ENCODE assay signal across 9 mouse cellular contexts in genomic region chr5:77245787-77246671, GRCm38 (mm10). TPM values are rescaled to one million over a fixed set of nuclear protein-coding genes. Genes with fewer than 3 reads are reported as not detected.
DNase-seq lines count a peak whose midpoint lies in the region; ATAC-seq and TF ChIP-seq lines count a peak whose summit lies in the region.
"Had no signal": no experiment of that assay in that cellular context is flagged by ENCODE, and none has a peak within 500 bp of the region (broad histone marks: within the 10 kb centered on the region; RNA-seq: fewer than 3 reads in every experiment).

No protein-coding gene starts in this region.

- H3K9ac ChIP-seq in limb, embryonic 11.5 days (ENCODE audit: low read length), result peak overlapping the region; percentile 34; the same call in 1 of the 2 replicates
- no peak overlapping the region for H3K9ac ChIP-seq in midbrain, embryonic 12.5 days (replicated peaks)

- no peak for TF ChIP-seq CTCF in cerebellum, adult 2 months (IDR thresholded peaks at IDR 0.05; ENCODE audit: borderline replicate concordance, insufficient read depth, low read depth, low read length)
- no peak for TF ChIP-seq CTCF in brain, embryonic 14.5 days (IDR thresholded peaks at IDR 0.05; ENCODE audit: borderline replicate concordance, extremely low read depth, insufficient read depth, insufficient read length)

- 22% methylated on average over 26 of the region's 26 CpGs for WGBS in cerebellum, adult 2 months
- WGBS in limb, embryonic 11.5 days, result 30% methylated on average over 26 of the region's 26 CpGs
- 26% methylated on average over 26 of the region's 26 CpGs for WGBS in midbrain, embryonic 12.5 days

- DNase-seq in cerebellum, adult 2 months, result peak in 1 of 2 experiments; percentile 9
- no peak for DNase-seq in cerebellum, postnatal 14 days
- DNase-seq in brain, embryonic 14.5 days (ENCODE audit: low read depth), result peak; percentile 77
- peak; percentile 15 for DNase-seq in heart, postnatal 4 days
- DNase-seq in limb, embryonic 11.5 days (ENCODE audit: low spot score), result peak; percentile 67
- DNase-seq in thymus, postnatal 25 days, result peak; percentile 22
- no peak for DNase-seq in layer of hippocampus, postnatal 10 days (ENCODE audit: low spot score in 2 of 2)

- no peaks in the 10 kb centered on the region for H3K9me3 ChIP-seq in limb, embryonic 11.5 days (ENCODE audit: control insufficient read depth, low read length)
- H3K9me3 ChIP-seq in midbrain, embryonic 12.5 days, result no peaks in the 10 kb centered on the region

- peak; percentile 76; the same call in 1 of the 2 replicates for ATAC-seq in limb, embryonic 11.5 days (ENCODE audit: insufficient number of reproducible peaks, low FRiP score, low TSS enrichment, low read depth)
- peak; percentile 76 for ATAC-seq in midbrain, embryonic 12.5 days (ENCODE audit: low FRiP score, low read depth)

- no peaks in the 10 kb centered on the region; the same call in 1 of the 2 replicates for H3K27me3 ChIP-seq in cerebellum, adult 2 months (ENCODE audit: control insufficient read depth, insufficient read depth, low read length)
- no peaks in the 10 kb centered on the region for H3K27me3 ChIP-seq in limb, embryonic 11.5 days (ENCODE audit: control insufficient read depth, insufficient read depth, low read length)
- H3K27me3 ChIP-seq in midbrain, embryonic 12.5 days, result no peaks in the 10 kb centered on the region

- H3K4me3 ChIP-seq in cerebellum, adult 2 months (replicated peaks; ENCODE audit: insufficient read depth, low read depth, low read length), result peak overlapping the region; percentile 15
- peak overlapping the region; percentile 10 for H3K4me3 ChIP-seq in limb, embryonic 11.5 days (ENCODE audit: low read depth, low read length)
- H3K4me3 ChIP-seq in midbrain, embryonic 12.5 days, result peak overlapping the region; percentile 15; the same call in 1 of the 2 replicates

- H3K4me1 ChIP-seq in cerebellum, adult 2 months (ENCODE audit: control insufficient read depth, insufficient read depth, low read length), result peaks cover 3% of the 10 kb centered on the region; the same call in 1 of the 2 replicates
- H3K4me1 ChIP-seq in limb, embryonic 11.5 days (ENCODE audit: control insufficient read depth, insufficient read depth, low read length), result 0 out of 2 replicates have a peak, but pooled peaks cover 3% of the 10 kb centered on the region
- H3K4me1 ChIP-seq in midbrain, embryonic 12.5 days, result peaks cover 15% of the 10 kb centered on the region

- no peak overlapping the region for H3K27ac ChIP-seq in cerebellum, adult 2 months (ENCODE audit: insufficient read depth, low read length)
- H3K27ac ChIP-seq in limb, embryonic 11.5 days (replicated peaks; ENCODE audit: low read depth, low read length), result 0 out of 2 replicates have a peak overlapping the region, but pooled peaks have one; percentile 21
- 0 out of 2 replicates have a peak overlapping the region, but pooled peaks have one; percentile 39 for H3K27ac ChIP-seq in midbrain, embryonic 12.5 days (replicated peaks)

- no peaks in the 10 kb centered on the region for H3K36me3 ChIP-seq in limb, embryonic 11.5 days (ENCODE audit: control insufficient read depth, insufficient read depth, low read length)
- no peaks in the 10 kb centered on the region for H3K36me3 ChIP-seq in midbrain, embryonic 12.5 days

- TF ChIP-seq POLR2A in cerebellum, adult 2 months (IDR thresholded peaks at IDR 0.05; ENCODE audit: borderline replicate concordance, insufficient read depth, low read length), result no peak
- no peak for TF ChIP-seq POLR2A in brain, embryonic 14.5 days (IDR thresholded peaks at IDR 0.05; ENCODE audit: borderline replicate concordance, extremely low read depth, insufficient read depth, insufficient read length, poor library complexity, severe bottlenecking)

- peak overlapping the region; percentile 34 for H3K4me2 ChIP-seq in limb, embryonic 11.5 days (ENCODE audit: low read depth, severe bottlenecking)
- peak overlapping the region; percentile 41 for H3K4me2 ChIP-seq in midbrain, embryonic 12.5 days (replicated peaks)

RNA-seq across cellular contexts. Expression of gene Rest, which starts 19.3 kb away (rescaled TPM):
- 2.9 and 3.2 TPM in 2 replicates for polyA plus RNA-seq in cerebellum, adult 2 months (2012; rRNA removed)
- 7.0 and 8.8 TPM in 2 replicates for polyA plus RNA-seq in brain, embryonic 14.5 days (2012; rRNA removed)
- 10 to 100 TPM; 33.2 to 34.3 TPM for total RNA-seq in heart, postnatal 4 days (2021)
- 58.0 and 59.1 TPM in 2 replicates for polyA plus RNA-seq in limb, embryonic 11.5 days (2014; fragmentation: Nextera tagmentation; extraction: Ambion mirVana)
- 19.4 and 20.5 TPM in 2 replicates for polyA plus RNA-seq in midbrain, embryonic 12.5 days (2016; fragmentation: Nextera tagmentation; extraction: Ambion mirVana)
- 1 to 10 TPM; 6.0 to 6.1 TPM for total RNA-seq in layer of hippocampus, postnatal 10 days (2021)

RNA-seq across cellular contexts. Expression of gene Spink2, which starts 34.8 kb away (rescaled TPM):
- 0.21 TPM in 1 of 2 replicates, not detected in the other for polyA plus RNA-seq in cerebellum, adult 2 months (2012; rRNA removed)
- 0.26 and 0.74 TPM in 2 replicates for polyA plus RNA-seq in brain, embryonic 14.5 days (2012; rRNA removed)
- under 1 TPM; 0.48 to 0.74 TPM for total RNA-seq in heart, postnatal 4 days (2021)
- 0.33 and 1.8 TPM in 2 replicates for polyA plus RNA-seq in limb, embryonic 11.5 days (2014; fragmentation: Nextera tagmentation; extraction: Ambion mirVana)
- polyA plus RNA-seq in midbrain, embryonic 12.5 days (2016; fragmentation: Nextera tagmentation; extraction: Ambion mirVana), result not detected in 2 replicates
- total RNA-seq in layer of hippocampus, postnatal 10 days (2021), result not detected
- total RNA-seq: MEL had no signal

Comparison
In these comparisons a context has a peak if more than half of its experiments do, and no peak if none do; other contexts are left out.
1. DNase-seq: peak in brain, embryonic 14.5 days (single experiment), heart, postnatal 4 days (single experiment), limb, embryonic 11.5 days (single experiment) and thymus, postnatal 25 days (single experiment); none in cerebellum, postnatal 14 days (0 of 2) and layer of hippocampus, postnatal 10 days (0 of 2).
2. Peak in every context shown above with its lines, with median percentiles within 50 percentile points of each other: H3K4me3 ChIP-seq.